Mouse (Mus musculus) monocyte, adult 2 months (primary cell): Measurements from ENCODE around the gene Krt24.

Experiments
- DNase-seq, 2 experiments: peaks; one replicate each; pipeline ENCODE4 v3.0.0; 2022; ENCODE audit warnings: low spot score in 2 of 2, low read depth in 1 of 2

Krt24 gene

GRCm38 (mm10) chr11:99284833-99285312, at the start of gene Krt24:
Gene Krt24 (minus strand): TSS chr11:99285262.
- DNase-seq = no peak

- no peak for DNase-seq
Observed at GRCm38 (mm10) chr11:99333426-99333825, 48.4 kb upstream of the Krt24 start.

- DNase-seq = no peak
Observed at GRCm38 (mm10) chr11:99329655-99330054, 44.6 kb upstream of the Krt24 start.

- DNase-seq = no peak
Observed at GRCm38 (mm10) chr11:99322851-99323250, 37.8 kb upstream of the Krt24 start, which contains the start of gene Krt25. Gene Krt25 (minus strand): TSS chr11:99322951.

- DNase-seq = no peak
Observed at GRCm38 (mm10) chr11:99321094-99321493, 36.0 kb upstream of the Krt24 start.

GRCm38 (mm10) chr11:99319127-99319526, 34.1 kb upstream of the Krt24 start:
- DNase-seq = no peak

- DNase-seq = no peak
Observed at GRCm38 (mm10) chr11:99316543-99316942, 31.5 kb upstream of the Krt24 start.

GRCm38 (mm10) chr11:99314594-99314993, 29.5 kb upstream of the Krt24 start:
- DNase-seq = no peak

GRCm38 (mm10) chr11:99310882-99311281, 25.8 kb upstream of the Krt24 start:
- no peak for DNase-seq

- DNase-seq = peak in 1 of 2 experiments; percentile 18
Observed at GRCm38 (mm10) chr11:99307579-99307978, 22.5 kb upstream of the Krt24 start.

GRCm38 (mm10) chr11:99295039-99295438, 10.0 kb upstream of the Krt24 start:
- DNase-seq = no peak

- DNase-seq = no peak
Observed at GRCm38 (mm10) chr11:99292846-99293245, 7.8 kb upstream of the Krt24 start.

GRCm38 (mm10) chr11:99284011-99284410, 1.1 kb downstream of the Krt24 start:
- no peak for DNase-seq

GRCm38 (mm10) chr11:99283334-99283733, 1.7 kb downstream of the Krt24 start:
- DNase-seq = no peak

GRCm38 (mm10) chr11:99281116-99281515, 3.9 kb downstream of the Krt24 start:
- no peak for DNase-seq

GRCm38 (mm10) chr11:99279986-99280385, 5.1 kb downstream of the Krt24 start:
- DNase-seq = no peak

GRCm38 (mm10) chr11:99276786-99277185, 8.3 kb downstream of the Krt24 start:
- no peak for DNase-seq

- DNase-seq = no peak
Observed at GRCm38 (mm10) chr11:99275624-99276023, 9.4 kb downstream of the Krt24 start.

GRCm38 (mm10) chr11:99272721-99273120, 12.3 kb downstream of the Krt24 start:
- no peak for DNase-seq

GRCm38 (mm10) chr11:99269192-99269591, 15.9 kb downstream of the Krt24 start:
- no peak for DNase-seq

GRCm38 (mm10) chr11:99265796-99266195, 19.3 kb downstream of the Krt24 start:
- DNase-seq = no peak

GRCm38 (mm10) chr11:99265220-99265619, 19.8 kb downstream of the Krt24 start:
- no peak for DNase-seq

GRCm38 (mm10) chr11:99256213-99256612, 28.8 kb downstream of the Krt24 start:
- no peak for DNase-seq

GRCm38 (mm10) chr11:99255316-99255715, 29.7 kb downstream of the Krt24 start:
- DNase-seq = no peak
